Mouse (Mus musculus) bone marrow macrophage, adult 2 months (primary cell): Measurements from ENCODE around the gene Stim2.

Source experiments
- CTCF ChIP-seq: IDR thresholded peaks from 2 replicates; pipeline ENCODE4 v1.5.1; 2012; ENCODE audit warnings: low read depth, mild to moderate bottlenecking, low read length, moderate library complexity
- POLR2A ChIP-seq: IDR thresholded peaks from 2 replicates; pipeline ENCODE4 v1.6.1; 2012; ENCODE audit warnings: mild to moderate bottlenecking, low read depth, low read length, borderline replicate concordance

- TF ChIP-seq CTCF (no peak), POLR2A (no peak)
Observed at GRCm38 (mm10) chr5:53948606-53949266, 49.6 kb upstream of the Stim2 start.
